Mouse (Mus musculus) heart, adult 18-20 months (tissue): ENCODE data around the gene Pex19. TPM values are rescaled to one million over a fixed set of nuclear protein-coding genes. Genes with fewer than 3 reads are reported as not detected.
A peak's percentile ranks its signal among the peaks of the same experiment; 100 is the strongest.

ENCODE experiments used
- DNase-seq, 2 experiments: peaks; one replicate each; pipeline ENCODE4 v3.0.0; 2021 to 2022; ENCODE audit warnings: mixed read lengths in 1 of 2
- long read RNA-seq, 2 experiments: library from polyadenylated mRNA; stranded (forward); transcript quantifications; one replicate each; pipeline ENCODE4 v2.0.0; 2021
- total RNA-seq, 2 experiments: library from RNA; stranded (reverse); gene quantifications; 2 replicates each; pipeline ENCODE4 v1.2.3; 2021

Gene Pex19
- 100 to 1,000 TPM; 116 to 143 TPM for total RNA-seq
- long read RNA-seq, experiment 1, transcript Pex19-201 (8 exons, 1,917 nt), result major isoform, 160 of 182 reads
- long read RNA-seq, experiment 1, partial matches to known transcripts, result 3 of 182 reads
- long read RNA-seq, experiment 1, other reads (novel, unspliced or antisense), result 17 of 182 reads
- long read RNA-seq, experiment 2, transcript Pex19-201 (8 exons, 1,917 nt), result major isoform, 57 of 72 reads
- long read RNA-seq, experiment 2, partial matches to known transcripts, result 4 of 72 reads
- long read RNA-seq, experiment 2, other reads (novel, unspliced or antisense), result 8 of 72 reads

DNA sequence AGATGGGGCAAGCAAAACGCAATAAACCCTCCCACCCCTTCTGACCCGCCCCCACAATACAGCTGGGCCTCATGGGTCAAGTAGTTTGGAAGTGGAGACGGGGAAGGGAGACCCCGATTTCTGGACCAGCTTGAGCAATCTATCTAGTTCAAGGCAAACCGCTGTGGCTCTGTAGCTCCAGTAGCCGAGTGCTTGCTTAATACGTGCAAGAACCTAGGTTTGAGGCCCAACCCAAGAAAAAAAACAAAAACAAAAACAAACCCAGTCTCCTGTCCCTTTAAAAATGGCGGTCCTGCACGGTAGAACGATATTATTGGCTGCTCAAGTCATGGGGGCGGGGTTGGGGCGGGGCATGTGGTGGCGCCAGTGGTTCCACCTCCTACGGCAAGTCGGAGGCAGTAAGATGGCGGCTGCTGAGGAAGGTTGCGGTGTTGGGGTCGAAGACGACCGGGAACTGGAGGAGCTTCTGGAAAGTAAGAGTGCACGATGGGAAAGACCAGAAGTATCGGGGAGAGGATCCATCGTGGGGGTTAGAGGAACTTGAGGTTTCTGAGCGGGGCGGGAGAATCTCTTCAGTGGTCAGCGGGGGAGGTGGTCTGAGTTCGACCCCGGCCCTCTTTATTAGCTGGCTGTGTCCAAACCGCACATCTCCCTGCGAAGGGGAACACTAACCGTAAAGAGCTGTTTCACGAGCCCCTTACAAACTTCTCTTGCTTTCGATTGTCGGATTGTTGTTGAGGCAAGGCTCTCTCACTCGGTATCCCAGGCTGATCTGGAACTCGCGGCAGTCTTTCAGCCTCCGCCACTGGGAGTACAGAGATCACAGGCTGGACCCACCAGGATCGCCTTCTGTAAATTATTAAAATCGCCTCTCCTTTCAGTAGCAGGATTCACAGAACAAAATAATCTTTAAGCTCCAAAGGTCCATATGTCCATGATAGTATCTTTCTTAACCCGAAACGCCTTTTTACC lies at the start of gene Pex19:
Gene Pex19, plus strand, starts transcription at position 380 of the 972 bp plus-strand sequence.
- DNase-seq, result peak; percentile 86 to 87

DNA sequence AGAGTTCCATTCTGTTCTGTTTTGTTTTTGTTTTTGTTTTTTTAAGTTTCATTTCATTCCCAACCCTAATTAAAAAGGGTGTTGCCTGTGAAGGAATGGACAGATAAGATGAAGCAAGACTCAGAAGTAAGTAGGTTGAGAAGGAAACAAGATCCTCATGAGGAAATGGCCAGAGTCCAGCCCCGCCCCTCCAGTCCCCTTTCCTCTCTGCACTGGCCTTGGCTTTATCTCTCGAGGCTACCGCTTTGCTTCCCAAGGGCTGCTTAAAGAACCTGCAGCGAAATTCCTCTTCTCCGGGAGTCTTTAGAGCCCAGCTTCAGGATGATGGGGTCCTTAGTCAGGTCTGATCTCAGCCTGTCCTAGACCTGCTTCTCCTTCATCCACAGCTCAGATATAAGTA lies 48.6 kb upstream of the Pex19 start:
- peak in 1 of 2 experiments; percentile 8 for DNase-seq

DNA sequence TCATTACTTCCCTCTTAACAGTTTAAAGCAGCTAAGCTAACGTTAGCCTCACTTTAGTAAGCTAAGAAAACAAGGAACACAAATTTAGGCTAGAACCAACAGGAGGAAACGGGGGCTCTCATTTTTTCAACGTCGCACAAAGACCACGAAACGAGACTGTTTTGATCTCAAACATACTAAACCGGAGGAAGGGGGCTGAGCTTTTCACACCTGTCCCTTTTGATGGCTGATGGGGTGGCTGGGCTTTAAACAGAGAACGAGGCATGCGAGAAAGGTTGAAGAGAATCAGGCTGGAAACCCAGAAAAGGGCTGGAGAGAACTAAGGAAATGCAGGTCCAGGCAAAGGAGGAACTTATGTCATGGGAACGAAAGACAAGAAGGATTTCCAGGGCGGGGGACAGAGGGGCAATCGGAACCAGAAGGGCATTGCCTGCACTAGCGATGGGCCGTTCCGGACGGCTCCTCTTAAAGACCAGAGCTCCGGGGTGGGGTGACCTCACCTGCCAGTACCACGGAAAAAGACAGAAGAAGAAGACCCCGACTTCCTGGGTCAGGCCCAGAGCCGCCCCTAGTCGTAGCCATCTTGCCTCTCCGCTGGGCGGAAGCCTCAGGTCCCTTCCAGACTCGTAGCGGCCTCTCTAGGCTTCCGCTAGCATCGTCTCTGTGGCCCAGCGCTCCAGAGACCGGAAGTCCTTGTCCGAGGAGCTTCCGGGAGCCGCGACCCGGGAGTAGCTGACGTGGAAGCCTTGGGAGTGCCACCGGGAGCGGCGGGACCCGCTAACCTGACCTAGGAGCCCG lies 44.3 kb upstream of the Pex19 start, which contains the start of the genes Copa and Ncstn:
Gene Copa, plus strand, starts transcription at position 429 of the 798 bp plus-strand sequence.
Gene Ncstn, minus strand, starts transcription at position 695 of the 798 bp plus-strand sequence.
- DNase-seq, result peak; percentile 95 to 96

DNA sequence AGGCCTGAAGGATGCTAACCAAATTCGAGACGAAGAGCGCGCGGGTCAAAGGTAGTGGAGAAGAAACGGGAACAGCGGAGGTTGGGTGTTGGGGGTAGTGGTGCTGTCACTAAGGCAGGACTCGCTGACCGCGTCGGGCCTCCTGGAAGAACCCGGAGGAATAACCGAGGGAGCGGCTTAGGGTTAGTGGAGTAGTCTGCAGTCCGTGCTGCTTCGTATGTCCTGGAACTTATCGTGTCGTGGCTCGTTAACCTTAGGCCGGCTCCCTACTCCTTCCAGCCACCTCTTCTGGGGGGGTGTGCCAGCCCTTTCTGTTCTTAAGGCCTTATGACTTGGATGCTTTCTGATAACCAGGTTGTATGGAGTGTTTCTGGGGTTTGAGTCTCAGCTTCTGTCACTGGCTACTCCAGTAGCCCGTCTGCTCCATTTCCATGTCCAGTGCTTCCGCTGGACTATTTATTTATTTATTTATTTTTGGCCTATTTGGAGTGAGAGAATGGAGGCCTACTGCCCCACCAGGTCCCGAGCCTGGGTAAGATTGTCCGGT lies 43.6 kb upstream of the Pex19 start:
- no peak for DNase-seq

DNA sequence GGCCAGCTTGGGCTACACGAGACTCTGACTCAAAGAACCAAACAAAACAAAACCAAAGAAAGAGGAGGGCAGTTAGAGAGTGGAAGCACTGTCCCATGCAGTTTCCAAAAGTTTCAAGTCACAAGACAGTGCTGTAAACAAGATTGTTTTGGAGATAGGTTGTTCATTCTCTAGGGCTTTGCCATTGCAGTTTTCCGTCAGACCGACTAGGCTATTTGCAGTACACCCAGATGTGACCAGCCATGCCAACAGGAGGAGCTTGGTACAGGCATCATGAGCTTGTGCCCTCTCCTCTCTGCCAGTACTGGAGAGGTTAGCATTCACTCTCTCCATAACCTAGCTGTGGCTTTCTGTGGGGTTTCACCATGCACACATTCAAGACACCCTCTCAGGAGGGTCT lies 33.0 kb upstream of the Pex19 start:
- peak; percentile 39 to 40 for DNase-seq

DNA sequence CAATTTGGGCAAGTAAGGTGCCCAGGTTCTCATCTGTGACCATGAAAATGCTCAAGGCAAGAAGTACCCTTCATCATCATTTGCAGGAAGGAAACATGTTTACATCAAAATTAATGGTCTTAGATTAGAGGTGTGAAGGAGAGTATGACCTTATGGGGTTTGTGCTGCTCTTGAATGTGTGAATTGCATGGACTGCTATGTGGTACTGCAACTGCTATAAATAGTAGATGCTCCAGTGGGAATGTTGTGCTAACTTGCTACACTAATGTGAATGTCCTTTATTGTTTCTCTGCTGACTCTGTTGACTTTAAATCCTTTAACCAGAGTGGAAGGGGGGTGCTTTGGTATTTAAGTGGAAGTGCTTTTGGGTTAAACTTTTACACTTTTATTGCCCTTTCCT lies 32.3 kb upstream of the Pex19 start:
- peak in 1 of 2 experiments; percentile 6 for DNase-seq

DNA sequence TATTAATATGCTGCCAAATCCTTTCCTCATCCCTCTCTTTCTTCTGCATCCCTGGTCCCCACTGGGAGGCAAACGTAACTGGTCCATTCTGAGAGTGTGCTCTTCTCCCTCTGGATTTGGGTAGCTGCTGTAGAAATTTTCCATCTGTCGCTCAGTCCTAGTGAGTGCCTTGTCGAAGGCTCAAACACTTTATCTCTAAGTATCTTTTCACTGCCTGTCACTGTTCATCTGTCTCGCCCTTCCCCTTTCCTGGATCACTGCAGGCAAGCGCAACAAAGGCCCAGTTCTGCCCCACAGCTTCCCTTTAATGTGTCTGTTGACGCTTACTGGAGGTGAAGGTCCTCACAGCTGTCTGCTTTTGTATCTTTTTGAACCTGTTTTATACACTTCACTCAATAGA lies 31.4 kb upstream of the Pex19 start:
- DNase-seq, result peak in 1 of 2 experiments; percentile 2

DNA sequence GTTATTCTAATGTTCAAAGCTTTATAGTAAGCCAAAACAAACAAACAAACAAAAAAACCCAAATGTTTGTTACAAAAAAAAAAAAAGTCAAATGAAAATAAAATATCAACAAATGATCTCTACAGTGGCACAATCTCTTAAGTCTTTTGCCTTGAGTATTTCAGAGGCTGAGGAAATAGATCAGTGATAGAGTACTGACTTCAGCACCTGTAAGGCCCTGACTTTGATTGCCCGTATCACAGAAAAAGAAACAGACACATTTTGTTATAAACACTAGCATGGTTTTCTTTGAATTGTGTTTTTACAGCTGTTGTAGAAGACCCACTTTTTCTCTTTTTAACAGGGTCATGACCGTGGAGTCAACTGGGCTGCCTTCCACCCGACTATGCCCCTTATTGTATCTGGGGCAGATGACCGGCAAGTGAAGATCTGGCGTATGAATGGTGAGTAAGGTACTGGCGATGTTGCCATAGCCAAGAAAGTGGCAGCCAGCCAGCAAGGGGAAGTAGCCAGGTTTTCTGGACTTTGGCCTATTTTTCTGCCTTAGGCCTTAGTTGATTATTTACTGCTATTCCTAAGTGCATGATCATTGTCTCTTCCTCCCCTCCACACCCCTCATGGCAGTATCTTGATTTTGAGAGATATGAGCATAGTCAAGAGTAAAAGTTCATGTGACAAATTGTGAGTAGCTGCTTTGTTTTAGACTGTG lies 27.1 kb upstream of the Pex19 start:
- no peak for DNase-seq

DNA sequence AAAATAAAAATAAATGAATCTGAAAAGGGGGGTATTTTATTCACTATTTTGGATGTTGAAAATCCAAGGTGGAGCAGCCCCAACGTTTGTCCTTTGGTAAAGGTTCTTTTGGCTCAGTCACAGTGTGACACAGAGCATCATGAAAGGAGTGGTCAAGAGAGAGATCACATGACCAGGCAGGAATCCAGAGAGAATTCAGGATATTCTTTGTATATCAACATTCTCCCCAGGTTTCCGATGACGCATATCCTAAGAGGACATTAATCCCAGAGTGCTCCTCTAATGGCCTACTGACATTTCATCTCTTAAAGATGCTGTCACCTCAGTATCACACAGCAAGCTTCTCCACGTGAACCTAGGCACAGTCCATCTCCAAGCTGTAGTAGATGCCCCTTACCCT lies 22.9 kb upstream of the Pex19 start:
- DNase-seq, result no peak

DNA sequence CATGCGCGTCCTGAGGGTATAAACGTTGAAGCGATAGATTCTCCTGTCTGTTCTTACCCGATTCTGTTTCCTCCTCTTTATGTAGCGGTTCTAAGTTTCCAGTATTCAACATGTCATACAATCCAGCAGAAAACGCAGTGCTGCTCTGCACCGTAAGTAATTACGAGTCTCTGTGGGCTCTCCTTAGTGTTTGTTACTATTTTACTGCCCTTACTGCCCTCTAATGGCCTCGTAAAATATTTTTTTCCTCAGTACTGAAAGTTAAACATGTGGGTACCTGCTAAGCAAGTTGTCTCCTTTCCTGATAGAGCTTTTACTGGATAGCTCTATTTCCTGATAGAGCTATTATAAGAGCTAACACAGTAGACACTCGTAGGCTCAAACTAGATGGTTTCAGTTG lies 21.5 kb upstream of the Pex19 start:
- DNase-seq, result no peak

DNA sequence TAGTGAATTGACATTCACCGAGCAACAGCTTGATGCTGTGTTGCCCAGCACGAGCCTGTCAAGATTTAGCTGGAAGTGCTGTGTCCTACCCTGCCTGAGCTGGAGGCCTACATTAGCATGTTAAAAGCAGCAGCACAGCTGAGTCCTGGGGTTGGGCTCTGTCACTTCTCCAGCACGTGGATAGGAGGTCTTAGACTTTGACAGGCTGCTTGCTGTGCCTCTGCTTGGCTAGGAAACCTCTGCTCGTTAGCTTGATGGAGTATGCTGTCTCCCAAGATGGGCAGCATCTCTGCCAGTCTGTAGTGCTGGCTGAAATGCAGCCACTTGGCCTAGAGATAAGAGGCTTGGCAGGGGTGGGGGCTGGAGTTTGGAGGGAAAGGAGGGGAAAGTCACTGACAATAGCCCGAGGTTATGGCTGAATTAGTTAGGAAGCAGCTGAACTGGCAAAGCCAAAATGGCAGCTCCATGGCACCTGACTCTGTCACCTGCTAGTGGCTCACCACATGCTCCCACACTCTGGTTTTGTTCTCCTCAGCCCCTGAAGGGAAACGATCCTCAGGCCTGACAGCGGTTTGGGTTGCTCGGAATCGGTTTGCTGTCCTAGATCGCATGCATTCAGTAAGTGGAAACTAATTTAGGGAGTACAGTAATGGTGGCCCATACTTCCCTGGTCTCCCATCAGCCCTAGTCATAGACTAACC lies 18.6 kb upstream of the Pex19 start:
- DNase-seq, result peak in 1 of 2 experiments; percentile 33

DNA sequence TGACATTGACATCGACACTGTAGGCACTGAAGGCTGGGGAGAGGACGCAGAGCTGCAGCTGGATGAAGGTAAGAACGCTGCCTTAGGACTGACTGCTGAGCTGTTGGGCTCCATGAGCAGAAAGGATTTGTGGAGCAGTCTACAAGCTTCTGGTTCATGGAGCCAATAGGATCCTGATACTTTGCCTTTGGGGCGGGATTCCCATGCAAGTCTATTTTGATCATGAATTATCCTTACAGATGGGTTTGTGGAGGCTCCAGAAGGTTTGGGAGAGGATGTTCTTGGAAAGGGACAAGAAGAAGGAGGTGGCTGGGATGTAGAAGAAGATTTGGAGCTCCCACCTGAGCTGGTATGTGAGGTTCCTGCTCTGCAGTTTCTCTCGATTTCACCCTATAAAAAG lies 9.6 kb upstream of the Pex19 start:
- no peak for DNase-seq

DNA sequence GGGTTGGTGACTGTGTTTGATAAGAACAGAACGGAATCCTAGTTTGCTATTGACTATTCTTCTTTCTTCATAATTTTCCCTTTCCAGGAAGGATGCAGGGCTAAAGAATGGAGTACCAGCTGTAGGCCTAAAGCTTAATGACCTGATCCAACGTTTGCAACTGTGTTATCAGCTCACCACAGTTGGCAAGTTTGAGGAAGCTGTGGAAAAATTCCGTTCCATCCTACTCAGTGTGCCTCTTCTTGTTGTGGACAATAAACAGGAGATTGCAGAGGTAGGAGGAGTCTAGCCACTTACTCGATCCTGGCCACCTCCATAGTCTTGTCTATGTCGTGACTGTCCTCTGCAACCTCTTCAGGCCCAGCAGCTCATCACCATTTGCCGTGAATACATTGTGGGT lies 7.5 kb upstream of the Pex19 start:
- no peak for DNase-seq

DNA sequence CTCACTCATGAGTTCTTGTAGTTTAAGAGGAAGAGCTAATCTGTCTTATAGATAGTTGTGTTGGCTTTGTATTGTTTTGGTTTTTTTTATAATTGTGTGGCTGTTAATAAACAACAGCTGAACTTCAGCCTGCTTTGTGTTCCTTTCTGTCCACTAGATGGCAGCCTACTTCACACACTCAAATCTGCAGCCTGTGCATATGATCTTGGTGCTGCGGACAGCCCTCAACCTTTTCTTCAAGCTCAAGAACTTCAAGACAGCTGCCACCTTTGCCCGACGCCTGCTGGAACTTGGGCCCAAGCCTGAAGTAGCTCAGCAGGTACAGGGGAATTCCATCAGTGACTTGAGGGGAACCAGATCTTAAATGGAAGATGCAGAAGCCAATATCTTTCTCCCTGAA lies 6.8 kb upstream of the Pex19 start:
- peak; percentile 43 to 66 for DNase-seq

DNA sequence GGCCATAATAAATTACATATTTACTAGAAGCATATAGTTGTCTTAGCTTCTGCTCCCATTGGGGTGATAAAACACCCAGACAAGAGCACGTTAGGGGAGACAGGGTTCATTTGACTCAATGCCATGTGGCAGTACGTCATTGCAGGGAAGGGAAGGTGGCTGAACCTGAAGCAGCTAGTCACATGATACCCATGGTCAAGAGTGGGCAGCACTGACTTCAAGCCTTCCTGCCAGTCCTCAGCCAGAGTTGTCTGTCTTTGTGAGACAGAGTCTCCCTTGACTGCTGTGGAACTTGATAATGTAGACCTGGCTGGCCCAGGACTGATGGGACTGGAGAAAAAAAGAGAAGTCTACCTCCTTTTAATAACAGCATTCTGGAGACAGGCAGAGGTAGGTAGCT lies 3.9 kb upstream of the Pex19 start:
- no peak for DNase-seq

DNA sequence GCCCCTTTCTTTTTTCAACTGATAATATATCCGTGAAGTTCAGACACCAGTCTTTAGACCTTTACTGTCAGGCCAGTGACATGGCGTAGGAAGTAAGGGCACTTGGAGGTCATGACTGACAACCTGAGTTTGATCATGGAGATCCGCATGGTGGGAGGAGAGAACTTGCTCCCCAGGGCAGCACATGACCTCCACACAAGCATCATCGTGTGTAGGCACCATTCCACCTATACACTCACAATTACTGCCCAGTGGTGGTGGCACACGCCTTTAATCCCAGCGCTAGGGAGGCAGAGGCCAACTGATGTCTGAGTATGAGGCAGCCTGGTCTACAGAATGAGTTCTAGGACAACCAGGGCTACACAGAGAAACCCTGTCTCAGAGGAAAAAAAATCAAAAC lies 2.0 kb upstream of the Pex19 start:
- DNase-seq, result no peak

DNA sequence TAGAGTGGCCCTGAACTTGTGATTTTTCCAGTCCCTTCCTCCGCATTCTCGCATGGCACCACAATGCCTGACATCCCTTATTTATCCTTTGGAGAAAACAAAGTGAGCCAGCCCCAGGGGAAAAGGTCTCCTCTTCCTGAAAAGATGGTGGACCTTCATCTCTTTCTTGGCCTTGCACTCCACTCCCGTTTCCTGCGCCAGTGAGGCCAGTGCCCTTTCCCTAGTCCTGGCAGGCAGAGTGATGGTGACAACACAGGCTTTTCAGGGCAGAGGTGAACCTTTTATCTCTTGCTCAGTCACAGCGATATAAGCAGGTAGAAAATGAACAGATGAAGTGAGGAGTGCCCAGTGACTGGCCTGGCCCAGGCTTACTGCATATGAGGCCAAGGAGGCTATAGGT lies 932 bp downstream of the Pex19 start:
- peak; percentile 34 to 36 for DNase-seq

DNA sequence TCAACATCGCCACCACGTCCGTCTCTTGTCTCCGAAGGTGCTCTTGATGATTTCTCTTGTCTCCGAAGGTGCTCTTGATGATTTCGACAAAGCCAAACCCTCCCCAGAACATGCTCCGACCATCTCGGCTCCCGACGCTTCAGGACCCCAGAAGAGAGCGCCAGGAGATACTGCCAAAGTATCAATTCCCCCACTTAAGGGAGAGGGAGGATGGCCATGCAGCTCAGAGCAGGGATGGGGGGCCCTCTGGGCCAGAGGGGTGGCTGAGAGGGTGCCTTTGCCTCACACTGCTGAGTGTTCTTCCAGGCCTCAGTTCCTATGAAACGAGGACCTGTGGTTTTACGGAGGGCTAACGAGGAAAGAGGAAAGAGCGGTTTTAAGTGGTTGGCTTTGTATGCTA lies 2.0 kb downstream of the Pex19 start:
- no peak for DNase-seq

DNA sequence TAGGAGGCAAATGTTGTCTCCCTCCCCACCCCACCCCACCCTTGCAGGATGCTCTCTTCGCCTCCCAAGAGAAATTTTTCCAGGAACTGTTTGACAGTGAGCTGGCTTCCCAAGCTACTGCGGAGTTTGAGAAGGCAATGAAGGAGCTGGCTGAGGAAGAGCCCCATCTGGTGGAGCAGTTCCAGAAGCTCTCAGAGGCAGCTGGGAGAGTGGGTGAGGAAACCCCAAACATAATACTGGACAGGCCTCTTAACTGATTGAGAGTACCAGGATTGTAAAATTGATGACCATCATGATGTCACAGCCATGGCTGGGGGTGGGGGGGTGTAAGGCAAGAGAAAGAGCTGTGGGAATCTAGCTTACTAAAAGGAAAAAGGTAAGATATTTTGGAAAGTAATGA lies 2.6 kb downstream of the Pex19 start:
- no peak for DNase-seq

DNA sequence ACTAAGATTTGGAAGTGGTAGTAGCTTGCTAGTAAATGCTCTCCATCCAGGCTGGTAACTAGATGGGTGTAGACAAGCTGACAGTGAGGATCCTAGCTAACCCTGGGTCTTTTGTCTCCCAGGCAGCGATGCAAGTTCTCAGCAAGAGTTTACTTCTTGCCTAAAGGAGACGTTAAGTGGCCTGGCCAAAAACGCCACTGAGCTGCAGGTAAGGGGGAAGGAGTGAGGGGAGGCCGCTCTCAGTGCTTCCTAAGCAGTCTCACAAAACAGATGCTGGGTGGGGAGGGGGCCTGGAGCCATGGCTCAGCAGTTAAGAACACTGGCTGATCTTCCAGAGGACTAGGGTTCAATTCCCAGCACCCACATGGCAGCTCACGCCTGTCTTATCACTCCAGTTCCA lies 3.2 kb downstream of the Pex19 start:
- DNase-seq, result no peak

DNA sequence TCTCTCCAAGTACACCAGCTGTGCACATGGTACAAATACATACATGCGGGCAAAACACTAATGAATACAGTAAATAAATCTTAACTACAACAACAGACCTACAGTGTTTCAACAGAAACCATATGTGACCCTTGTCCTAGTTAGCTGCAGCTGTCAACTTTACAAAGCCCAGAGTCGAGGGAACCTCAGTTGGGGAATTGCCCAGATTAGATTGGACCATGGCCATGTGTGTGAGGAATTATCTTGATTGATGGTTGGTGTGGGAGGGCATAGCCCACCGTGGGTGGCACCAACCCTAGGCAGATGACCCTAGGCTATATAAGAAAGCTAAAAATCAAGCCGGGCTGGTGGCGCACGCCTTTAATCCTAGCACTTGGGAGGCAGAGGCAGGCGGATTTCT lies 5.8 kb downstream of the Pex19 start:
- DNase-seq, result no peak
